Mouse (Mus musculus) cerebellum, adult 18-20 months (tissue): ENCODE measurements around the gene Trim11.

Experiments used
- DNase-seq, 2 experiments: peaks; one replicate each; pipeline ENCODE4 v3.0.0; 2021

The Trim11 gene

DNA sequence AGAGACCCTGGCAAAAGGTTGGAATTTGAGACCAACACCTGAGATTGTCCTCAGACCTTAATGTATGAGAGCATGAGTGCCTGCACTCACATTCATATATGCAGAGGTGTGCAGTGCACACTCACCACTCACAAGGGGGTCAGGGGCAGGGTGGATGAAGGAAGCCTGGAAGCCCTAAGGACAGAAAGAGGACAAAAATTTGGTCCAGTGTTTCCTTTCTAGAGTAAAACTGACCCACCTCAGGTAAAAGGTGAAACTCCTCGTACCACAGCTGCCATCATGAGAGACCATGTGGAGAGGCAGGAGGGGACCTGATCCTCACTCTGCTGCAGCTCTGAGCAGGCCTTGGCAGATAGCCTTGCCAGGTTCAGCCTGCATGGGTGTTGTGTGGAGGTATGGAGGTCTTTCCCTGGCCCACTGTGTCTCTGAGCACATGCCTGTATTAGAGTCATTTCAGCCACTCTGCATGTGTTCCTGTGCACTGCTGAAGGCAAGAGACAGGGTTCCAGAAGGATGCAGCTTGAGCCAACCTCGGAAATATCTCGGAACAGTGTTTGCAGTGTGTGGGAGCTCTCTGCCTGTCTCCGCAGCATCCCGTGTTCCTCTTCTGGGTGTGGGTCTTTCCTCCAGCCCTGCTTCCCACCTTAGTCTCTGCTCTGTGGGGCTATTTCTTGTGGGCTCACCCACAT, 20.5 kb upstream of the Trim11 start:
- peak; percentile 41 to 47 for DNase-seq

DNA sequence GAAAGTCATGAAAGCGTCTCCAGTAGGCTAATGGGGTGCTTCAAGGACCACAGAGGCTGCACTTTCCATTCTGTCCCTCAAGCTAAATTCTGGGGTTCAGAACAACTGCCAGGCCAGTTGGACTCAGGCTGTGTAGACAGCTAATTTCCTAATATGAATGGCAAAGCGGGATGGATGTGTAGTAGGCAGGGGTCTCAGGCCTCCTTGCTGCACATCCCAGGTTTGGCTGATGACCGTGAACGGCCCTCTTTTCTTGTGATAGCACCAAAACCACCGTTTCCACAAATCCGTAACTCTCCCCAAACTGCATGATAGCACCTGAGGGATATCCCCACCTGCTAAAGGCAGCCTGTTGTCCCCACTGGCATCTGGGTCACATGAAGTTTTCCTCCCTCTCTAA, 19.4 kb upstream of the Trim11 start:
- DNase-seq = no peak

DNA sequence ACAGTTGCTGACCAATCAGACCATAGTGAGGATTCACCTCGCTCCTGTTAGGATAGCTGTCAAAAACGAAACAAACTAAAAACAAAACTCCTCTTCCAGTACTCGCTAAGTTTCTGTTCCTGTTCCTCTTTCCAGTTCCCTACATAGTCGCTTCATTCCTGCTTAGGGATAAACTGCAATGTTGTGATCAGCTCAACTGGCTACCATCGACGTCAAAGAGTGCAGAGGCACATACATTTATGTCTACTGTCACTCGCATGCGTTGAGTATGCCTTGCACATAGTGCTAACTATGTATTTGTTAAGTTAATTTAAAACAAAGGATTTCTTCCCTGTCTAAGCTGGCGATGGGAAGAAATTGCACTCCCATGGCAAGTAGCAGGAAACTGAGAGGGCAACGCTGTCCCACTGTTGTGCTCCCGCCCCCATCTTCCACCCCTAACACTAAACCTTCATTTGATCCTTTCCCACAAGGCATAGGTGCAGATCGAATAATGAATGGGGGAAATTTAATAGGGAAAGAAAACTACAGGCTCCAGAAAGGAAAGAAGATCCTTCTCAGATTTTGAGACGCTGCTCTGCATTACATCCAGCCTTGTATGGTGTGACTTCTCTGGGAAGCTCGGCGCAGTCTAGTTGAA, 18.6 kb upstream of the Trim11 start:
- DNase-seq = no peak

DNA sequence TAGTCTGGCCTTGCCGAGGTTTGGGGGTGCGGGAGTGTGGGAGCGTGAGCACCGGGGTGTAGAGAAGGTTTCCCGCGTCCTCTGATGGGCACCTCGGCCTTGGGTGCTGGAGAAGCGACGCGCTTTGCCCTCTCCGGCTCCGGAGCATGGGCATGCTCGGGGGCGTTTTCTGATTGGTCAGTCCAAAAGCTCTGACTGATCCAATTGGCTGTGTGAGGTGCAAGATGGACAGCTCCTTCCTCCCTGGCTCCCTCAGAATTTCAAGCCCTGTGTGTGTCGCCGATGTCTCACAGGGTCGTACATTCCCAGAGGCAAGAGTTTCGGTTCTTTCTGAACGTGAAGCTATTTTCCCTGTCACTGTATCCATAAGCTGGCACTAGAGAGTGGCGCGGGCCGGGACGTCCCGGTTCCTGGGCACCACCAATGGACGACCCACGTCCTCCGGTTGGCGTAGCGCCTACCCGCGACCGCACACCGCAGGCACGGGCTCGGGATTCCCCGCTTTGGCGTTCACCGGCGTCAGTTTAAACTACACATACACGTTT, 17.9 kb upstream of the Trim11 start:
- DNase-seq = peak; percentile 90 to 93

DNA sequence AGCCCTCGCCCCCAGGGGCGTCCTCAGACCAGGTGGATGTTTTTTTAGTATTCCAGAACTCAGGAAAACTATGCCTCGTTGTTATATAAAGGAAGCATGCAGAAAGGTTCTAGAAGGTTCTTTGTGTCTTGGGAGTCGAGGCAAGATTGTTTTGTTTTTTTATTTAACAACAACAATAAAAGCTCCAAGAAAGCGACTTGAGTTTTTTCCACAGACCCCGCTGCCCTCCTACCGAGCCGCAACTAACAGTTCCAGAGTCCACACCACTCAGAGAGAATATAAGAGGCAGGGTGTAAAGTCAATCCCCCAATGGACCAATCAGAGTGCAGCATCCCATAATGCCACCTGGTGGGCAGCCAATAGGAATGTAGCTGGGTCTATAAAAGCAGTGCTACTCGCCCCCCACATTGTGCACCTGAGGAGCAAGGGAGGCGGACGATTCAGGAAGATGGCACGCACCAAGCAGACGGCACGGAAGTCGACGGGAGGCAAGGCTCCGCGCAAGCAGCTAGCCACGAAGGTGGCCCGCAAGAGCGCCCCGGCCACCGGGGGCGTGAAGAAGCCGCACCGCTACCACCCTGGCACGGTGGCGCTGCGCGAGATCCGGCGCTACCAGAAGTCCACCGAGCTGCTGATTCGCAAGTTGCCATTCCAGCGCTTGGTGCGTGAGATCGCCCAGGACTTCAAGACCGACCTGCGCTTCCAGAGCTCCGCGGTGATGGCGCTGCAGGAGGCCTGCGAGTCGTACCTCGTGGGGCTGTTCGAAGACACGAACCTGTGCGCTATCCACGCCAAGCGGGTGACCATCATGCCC, 16.3 kb upstream of the Trim11 start:
- DNase-seq = peak in 1 of 2 experiments; percentile 33

DNA sequence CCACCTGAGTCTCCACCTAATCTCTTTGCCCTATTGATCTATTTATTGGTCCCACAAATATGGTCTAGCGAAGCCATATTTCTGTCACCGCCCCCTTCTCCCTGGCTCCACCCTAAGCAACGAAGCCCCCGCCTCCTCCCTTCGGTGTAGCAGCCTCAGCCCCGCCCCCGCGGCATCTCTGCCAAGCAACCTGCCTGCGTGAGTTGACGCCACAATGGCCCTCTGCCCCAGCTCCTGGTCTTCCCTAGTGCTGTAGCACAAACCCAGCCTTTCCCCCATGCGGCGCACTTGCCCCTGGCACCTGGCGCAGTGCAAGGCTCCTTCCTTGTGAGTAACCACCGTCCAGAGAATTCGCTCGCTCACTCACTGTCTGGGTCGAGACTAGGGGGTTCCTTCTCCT, 14.3 kb upstream of the Trim11 start:
- peak; percentile 44 for DNase-seq

DNA sequence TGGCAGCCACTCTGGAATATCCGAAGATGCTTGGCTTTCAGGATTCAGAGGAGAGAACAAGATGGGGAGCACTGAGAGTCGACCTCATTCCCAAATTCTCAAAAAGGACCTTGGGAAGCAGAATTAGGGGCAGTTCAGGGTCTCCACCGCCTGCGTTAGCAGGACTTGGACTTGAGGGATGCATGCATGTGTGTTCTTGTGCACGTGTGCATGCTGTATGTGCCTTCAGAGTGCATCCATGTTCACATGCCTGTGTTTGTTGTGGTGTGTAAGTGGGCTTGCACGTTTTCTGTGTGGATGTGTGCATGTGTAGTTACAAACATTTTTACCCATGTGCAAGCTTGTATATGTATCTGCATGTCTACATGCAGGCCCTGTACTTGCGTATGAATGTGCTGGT, 13.7 kb upstream of the Trim11 start:
- no peak for DNase-seq

DNA sequence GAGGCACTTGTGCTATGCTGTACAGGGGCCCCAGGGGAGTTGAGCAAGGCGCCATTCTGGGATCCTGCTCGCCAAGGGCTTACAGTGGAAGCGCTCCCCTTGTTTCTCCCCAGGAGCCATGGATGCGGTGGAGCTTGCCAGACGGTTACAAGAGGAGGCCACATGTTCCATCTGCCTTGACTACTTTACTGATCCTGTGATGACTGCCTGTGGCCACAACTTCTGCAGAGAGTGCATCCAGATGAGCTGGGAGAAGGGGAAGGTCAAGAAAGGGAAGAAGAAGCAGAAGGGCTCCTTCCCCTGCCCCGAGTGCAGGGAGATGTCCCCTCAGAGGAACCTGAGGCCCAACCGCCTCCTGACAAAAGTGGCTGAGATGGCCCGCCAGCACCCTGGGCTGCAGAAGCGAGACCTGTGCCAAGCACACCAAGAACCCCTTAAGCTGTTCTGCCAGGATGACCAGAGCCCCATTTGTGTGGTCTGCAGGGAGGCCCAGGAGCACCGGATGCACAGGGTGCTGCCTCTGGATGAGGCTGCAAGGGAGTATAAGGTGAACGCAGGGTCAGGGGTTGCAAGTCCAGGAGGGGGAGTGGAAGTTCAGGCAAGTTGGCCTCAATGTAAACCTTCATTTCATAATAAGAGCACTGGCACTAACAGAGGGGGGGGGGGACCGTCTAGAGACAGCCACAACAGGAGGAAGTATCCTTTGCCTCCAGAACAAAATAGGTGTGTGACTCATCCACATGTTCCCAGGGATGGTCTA, 12.7 kb upstream of the Trim11 start:
- no peak for DNase-seq

DNA sequence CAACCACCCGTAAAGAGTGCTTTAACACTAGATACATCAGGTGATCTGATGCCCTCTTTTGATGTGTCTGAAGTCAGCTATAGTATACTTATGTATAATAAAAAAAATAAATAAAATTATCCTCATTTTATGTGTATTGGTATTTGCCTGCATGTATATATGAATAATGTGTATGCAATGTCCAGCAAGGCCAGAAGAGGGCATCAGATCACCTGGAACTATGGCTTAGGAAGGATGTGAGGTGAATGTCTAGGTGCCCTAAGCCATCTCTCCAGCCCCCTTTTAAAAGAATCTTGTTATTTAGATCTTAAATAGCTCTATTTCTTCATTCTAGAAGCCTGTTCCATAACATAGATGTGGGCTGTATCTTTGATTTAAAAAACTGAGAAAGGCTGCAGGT, 10.5 kb upstream of the Trim11 start:
- no peak for DNase-seq

DNA sequence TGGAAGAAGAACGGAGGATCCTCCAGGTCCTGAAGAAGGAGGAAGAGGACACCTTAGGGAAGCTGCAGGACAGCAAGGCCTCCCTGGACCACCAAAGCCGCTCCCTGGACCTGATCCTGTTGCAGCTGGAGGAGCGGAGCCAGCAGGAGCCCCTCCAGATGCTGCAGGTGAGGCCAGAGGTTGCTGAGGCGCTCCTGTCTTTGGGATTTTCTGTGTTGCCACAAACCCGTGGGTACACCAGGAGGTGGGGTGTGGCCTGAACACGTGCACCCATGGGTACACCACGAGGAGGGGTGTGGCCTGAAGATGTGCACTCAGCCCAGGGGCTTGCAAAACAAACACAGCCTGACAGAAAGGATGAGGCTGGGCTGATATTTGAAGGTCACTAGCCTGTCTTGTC, 9.3 kb upstream of the Trim11 start:
- no peak for DNase-seq

DNA sequence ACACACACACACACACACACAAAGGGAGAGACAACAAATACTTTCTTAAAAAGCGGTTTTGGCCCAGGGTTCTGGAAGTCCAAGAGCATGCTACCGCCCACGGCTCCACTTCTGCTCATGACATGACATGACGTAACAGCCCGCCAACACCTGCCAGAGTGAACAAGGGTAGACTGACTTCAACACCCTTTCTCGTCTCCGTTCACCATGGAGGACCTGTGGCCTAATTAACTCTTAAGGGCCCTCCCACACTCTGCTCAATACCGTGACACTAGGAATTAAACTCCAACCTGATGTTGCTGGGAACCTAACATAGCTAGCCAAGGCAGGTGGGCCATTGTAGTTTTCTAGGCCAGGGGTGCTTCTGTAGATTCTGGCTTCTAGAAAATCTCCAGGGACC, 8.9 kb upstream of the Trim11 start:
- no peak for DNase-seq

DNA sequence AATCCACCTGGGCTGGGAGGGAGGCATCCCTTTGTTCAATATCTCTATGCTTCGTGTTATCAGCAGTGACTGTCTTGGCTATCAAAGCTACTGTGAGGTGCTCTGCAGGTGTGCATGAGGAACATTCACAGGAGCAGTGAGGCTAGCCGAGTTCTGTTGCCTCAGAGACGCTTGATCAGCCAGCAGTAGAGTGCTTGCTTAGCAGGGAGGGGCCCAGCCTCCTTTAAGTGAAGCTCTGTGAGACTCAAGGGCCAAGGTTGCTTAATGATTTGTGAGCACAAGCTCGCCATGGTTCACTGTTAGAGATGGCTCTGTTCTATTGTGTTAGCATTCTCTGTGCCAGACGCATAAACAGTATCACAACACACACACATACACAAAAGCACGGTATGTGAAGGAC, 8.2 kb upstream of the Trim11 start:
- no peak for DNase-seq

DNA sequence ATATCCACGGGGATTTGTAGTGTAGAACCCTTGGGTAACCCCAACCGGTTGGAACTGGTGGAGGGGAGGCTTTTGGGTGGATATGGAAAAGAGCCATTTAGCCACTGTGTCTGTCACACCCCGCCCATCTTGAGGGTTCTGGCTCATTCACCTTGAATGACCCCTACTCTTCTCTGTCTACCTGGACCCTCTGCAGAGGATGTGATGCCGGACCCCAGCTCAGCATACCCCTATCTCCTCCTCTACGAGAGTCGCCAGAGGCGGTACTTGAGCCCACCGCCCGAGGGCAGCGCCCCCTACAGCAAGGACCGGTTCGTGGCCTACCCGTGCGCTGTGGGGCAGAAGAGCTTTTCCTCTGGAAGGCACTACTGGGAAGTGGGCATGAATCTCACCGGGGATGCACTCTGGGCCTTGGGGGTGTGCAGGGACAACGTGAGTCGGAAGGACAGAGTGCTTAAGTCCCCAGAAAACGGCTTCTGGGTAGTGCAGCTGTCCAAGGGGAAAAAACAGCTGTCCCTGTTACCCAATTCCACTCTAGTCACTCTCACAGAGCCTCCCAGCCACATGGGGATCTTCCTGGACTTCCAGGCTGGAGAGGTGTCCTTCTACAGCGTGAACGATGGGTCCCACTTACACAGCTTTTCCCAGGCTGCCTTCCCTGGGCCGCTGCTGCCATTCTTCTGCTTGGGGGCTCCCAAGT, 6.9 kb upstream of the Trim11 start:
- DNase-seq = no peak

DNA sequence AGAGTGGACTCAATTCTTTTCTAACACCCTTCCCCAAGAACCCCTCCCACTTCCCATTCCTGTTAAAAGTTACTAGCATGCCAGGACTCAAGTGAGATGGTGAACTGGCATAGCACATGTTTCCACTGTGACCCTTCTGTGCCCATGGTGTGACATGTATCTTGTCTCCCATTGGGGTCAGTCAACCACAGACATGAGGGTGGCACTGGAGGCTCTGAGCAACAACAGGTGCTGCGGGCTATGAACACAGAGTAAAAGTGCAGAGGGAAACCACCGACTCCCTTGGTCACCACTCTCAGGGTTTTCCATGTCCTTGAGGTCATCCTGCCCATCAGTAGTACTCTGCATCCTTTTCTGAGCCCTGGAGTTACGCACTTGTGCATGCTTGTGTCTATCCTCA, 6.1 kb upstream of the Trim11 start:
- DNase-seq = no peak

DNA sequence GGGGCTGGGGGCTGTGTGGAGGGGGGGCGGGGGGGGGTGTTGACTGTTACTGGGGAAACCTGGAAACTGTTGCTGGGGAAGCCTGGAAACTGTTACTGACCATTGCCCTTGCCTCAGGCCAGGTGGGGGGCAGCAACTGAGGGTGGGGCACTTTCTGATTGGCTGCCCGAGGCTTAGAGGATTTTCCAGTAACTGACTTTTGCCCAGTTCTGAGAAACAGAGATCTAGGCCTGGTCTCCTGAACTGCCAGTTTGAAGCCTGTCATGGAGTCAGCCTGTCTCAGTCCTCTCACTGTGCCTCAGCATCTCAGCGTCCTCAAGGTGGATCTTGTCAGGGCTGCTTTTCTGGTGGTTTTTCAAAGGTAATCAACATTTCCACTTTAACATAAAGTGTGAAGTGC, 3.5 kb upstream of the Trim11 start:
- no peak for DNase-seq

DNA sequence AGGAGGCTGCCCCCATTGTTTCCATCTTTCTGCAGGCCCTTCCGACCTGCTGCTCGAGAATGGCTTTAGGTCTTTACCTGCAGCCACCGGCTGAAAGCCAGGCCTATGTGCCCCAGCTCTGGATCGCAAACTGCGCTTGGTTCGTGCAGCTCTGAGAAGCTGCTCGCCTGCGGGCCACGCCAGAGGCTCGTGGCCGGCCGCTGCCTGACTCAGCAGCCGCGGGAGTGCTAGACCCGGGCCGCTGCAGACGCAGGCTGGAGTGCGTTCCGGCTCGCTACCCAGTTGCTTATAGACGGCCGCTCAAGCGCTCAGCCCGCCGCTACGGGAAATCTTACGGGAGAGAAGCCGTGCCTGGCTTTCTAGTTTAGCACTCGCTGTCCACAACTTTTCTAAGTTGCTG, 743 bp upstream of the Trim11 start:
- peak in 1 of 2 experiments; percentile 39 for DNase-seq

DNA sequence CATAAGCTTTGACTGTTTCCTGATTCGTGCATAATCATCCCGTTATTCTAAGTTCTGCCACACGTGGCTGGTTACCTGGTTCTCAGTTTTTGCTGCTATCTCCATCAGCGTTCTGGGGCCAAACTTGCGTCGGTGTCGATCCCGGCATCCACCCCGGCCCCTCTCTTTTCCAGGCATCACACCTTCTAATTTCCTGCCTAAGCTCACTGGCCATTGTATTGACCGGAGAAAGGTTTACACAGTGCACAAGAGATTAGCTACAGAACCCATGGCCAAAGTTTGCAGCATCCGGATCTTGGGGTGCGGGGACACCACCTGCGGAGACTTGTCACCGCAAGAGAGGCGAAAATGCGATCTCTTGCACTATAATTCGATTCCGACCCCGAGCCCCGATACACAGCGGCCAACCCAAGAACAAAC, 276 bp upstream of the Trim11 start:
- DNase-seq = peak in 1 of 2 experiments; percentile 25

DNA sequence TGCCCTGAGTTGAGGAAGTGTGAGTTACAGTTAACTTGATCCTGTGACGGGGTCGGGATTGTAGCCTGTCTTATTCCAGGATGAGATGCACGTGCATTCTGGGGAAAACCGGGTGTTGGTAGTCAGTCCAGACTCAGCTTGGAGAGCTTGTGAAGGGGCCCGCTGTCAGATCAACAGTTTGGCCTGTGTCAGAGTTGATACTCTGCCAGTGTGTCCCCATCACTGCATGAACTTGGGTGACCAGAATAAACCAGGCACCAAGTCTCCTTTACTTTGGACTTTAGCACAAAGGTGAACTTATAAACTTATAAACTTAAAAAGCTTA, 775 bp downstream of the Trim11 start:
- DNase-seq = no peak

DNA sequence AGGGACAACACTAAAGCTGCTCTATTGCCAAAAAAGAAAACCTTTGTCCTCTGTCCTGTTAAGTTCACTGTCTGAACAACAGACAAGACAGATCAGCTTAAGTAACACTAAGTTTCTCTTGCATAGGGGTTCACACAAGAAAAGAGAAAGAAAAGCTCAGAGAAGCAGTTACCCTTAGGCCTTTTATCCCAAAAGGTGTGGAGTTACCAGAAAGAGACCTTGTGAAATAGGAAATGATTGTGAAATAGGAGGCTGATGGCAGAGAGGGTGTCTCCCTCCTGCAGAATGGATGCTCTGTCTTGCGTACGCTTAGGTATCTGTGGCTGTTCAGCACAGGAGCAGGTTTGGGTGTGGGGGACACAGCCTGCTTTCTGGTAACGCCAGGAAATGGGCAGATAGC, 1.3 kb downstream of the Trim11 start:
- no peak for DNase-seq

DNA sequence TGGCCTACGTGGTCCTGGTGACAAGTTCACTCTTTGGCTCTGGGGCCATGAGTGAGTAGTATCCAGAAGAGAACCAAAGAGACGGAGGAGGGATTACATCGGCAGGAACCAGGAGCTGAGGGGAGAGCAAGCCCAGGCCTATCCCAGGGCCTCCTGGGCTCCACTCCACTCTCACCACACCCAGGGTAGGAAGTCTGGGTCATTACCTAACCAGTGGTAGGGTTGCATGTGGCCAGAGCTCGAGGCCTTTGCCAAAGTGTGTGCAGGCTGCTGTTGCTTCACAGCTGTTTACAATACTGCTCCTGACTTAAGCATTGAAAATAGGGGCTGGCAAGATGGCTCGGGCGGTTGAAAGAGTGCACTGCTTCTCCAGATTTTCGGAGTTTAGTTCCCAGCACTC, 1.8 kb downstream of the Trim11 start:
- DNase-seq = no peak

DNA sequence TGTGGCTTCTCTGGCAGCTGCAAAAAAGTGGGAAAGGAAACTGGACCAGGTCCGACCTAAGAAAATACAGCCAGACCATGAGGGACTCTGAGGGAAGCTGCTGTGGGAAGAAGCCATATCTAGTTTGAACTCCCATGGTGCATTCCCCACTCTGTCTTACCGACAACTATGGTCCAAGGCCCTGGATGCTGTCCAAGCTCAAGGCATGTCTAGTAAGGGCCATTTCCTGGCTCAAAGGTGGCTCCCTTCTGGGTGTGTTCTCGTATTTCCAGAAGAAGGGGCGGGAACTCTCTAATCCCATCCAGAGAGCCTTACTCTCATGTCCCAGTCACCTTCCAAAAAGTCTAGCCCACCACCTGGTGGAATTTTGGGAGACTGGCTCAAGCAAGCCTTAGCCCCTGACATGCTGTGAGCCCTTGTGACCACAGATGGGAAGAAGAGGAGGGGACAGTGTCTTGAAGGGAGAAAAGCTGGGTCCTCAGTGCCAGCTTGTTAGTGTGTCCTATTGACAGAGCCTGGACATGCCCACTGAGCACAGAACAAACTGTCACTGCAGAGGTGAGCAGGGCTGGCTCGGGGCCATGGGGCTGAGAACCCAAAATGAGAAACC, 2.6 kb downstream of the Trim11 start:
- DNase-seq = no peak
